Mouse (Mus musculus): ENCODE data around the gene Pygo2.
"Not testable (repeated sequence)": the region's sequence is repeated elsewhere in the genome, so short reads cannot be mapped to it uniquely, and the experiment has no call there.

Gene Pygo2

DNA sequence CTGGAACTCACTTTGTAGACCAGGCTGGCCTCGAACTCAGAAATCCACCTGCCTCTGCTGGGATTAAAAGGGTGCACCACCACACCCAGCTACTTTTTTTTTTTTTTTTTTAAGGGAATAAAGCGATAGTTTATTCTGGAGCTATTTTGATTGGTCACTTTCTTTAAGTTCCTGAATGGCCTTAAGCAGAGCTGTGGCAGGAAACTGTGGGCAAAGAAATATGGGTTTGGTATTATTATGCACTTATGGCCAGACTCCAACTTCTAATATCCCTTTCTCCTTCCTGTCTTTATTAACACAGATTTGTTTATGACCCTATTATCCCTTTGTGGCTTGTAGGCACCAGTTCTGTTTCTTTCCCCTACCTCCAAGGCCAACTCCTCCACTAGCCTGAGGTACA is 9.6 kb upstream of the Pygo2 start:
- DNase-seq (ENCODE audit: low spot score in 2 of 2), result no peak

DNA sequence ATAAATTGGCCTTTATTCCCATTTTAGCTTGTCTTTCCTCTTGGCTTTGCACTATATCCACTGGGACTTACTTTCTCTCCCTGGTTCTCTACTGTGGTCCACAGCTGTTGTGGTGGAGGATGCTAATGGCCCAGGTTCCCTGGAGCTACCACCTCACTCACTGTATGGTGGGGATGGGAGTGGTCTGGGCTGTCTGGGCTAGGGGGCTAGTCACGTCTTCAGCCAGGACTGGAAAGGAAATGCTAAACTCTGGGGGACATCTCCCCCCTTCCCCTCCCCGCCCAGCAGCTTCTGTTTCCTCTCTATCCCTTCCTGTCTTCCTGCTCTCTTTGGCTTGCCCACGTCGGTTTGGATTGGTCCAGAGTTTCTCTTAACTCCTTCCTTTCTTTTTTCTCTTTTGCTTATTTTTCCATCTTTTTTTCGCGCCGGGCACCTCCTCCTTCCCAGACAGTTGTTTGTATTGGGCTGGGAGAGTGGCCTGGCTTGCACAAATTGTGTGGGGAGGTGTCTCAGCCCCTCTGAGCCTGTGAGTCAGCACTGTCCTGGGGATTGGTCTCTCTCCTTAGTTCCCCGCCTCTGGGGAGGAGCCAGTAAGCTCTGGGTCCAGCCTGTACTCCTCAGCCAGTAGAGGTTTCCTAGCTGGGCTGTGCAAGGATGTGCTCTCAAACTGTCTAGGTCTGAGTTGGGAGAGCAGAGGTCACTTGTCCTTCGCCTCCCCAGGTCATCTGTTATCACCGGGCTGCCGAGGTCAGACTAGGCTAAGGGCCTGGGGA is 8.8 kb upstream of the Pygo2 start:
- peak in 1 of 2 experiments; percentile 43 for DNase-seq (ENCODE audit: low spot score in 2 of 2)

DNA sequence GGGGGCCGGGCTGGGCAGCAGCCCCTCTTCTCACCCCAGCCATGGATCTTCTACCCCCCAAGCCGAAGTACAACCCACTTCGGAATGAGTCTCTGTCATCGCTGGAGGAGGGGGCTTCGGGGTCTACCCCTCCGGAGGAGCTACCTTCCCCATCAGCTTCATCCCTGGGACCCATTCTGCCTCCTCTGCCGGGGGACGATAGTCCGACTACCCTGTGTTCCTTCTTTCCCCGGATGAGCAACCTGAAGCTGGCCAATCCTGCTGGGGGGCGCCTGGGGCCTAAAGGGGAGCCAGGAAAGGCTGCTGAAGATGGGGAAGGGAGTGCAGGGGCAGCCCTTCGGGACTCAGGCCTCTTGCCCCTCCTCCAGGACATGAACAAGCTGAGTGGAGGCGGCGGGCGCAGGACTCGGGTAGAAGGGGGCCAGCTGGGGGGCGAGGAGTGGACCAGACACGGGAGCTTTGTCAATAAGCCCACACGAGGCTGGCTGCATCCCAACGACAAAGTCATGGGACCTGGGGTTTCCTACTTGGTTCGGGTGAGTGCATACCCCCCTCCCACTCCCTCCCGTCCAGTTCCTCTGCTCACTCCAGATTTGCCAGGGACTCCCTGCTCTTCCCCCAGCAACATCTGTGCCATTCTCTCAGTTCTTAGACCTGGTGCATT is 8.1 kb upstream of the Pygo2 start:
- DNase-seq (ENCODE audit: low spot score in 2 of 2), result no peak

DNA sequence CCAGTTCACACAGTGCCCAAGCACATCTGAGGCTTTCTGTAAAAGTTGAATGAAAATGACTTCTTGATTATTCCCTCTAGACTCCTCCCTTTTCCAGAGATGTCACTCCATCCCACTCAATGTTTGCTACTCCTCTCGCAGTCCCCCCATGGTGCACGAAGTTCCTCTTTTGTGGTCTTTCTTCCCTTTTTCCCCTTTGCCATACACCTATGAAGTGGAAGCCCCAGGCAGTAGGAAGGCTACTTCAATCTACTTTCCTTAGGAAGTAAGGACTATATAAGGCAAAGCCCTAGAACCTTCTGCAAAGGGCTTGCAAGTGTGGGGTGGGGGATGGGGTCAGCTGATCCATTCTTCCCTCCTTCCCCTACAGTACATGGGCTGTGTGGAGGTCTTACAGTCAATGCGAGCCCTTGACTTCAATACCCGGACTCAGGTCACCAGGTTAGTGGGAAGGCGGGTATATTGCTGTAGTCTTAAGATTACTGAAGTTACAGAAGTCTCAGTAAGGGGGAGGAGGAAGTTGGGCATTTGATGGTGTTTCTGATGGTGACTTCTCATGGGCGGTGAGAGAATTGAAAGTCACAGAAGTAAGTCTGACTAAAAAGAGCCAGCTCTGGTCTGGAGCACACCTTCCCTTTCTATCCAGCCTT is 7.3 kb upstream of the Pygo2 start:
- DNase-seq (ENCODE audit: low spot score in 2 of 2), result no peak

DNA sequence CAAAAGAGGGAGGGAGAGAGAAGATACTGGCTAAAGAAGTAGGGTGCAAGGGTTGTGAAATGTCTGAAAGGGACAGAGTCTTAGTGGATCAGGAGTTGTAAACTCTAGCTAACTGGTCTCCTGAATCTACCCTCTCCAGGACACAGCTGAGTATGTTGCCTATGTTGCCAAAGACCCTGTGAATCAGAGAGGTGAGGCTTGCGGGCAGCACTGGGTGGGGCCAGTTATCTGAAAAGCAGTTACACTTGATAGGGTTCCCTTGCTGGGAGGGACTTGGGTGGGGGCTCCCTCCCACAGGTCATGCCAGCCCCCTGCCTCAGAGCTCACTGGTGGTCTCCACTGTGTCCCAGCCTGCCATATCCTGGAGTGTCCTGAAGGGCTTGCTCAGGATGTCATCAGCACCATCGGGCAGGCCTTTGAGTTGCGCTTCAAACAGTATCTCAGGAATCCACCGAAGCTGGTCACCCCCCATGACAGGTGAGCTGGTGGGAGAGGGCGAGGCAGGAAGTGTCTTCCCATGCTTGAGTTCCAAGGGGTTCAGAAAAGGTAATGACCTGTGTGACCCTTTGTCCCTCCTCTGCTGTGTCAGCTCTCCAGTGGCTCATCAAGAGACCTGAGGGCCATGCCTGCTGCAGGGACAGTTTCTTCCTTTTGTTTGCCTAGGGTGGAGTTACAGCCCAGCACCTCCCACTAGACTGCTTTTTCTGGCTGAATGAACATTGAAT is 5.4 kb upstream of the Pygo2 start:
- DNase-seq (ENCODE audit: low spot score in 2 of 2), result no peak

DNA sequence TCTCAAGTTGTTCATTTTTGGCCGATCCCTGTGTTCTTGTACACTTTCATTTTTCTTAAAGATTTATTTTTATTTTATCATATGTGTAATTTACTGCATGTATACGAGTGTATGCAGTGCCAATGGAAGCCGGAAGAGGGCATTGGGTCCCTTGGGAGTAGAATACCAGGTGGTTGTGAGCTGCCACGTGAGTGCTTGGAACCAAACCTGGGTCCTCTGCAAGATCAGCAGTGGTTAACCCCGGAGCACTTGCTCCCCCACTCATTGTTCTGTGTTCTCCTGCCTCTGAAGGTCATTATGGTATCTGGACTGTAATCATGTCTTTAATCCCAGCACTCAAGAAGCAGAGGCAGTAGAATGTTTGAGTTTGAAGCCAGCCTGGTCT is 4.9 kb upstream of the Pygo2 start:
- no peak for DNase-seq (ENCODE audit: low spot score in 2 of 2)

DNA sequence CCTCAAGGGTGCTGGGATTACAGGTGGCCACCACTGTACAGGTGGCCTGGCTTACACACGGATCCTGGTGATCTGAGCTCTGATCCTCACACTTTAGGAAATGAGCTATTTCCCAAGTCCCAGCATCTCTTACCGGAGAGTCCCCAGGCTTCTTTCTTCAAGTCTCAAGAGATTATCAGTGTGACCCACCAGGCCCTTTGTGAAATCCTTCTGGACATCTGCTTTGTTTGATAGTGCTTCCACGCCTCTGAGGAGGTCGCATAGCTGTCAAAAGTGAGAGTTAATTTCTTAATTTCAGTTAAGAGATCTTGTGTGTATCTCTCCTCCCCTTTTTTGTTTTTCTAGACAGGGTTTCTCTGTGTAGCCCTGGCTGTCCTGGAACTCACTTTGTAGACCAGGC is 4.1 kb upstream of the Pygo2 start:
- no peak for DNase-seq (ENCODE audit: low spot score in 2 of 2)

DNA sequence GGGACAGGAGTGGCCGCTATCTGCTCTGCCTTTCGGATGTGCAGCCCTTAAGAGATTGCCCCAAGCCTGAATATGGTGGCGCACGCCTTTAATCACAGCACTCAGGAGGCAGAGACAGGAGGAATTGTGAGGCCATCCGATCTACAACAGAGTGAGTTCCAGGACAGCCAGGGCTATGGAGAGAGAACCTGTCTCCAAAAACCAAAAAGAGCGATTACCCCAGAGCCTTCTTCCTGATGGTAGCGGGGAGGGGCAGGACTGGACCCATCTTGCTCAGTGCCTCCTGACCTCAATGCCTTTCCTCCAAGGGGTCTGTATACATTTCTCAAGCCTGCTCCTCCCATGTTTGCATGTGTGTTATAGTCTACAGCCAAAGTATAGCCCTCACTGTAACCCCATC is 993 bp upstream of the Pygo2 start:
- not testable (repeated sequence) for DNase-seq (ENCODE audit: low spot score in 2 of 2)

DNA sequence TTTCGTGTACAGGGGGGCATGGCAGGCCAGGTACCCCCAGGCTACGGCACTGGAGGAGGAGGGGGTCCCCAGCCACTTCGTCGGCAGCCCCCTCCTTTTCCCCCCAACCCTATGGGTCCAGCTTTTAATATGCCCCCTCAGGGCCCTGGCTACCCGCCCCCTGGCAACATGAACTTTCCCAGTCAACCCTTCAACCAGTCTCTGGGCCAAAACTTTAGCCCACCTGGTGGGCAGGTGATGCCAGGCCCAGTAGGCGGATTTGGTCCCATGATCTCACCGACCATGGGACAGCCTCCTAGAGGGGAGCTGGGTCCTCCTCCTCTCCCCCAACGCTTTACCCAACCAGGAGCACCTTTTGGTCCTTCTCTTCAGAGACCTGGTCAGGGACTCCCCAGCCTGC is 2.6 kb downstream of the Pygo2 start:
- no peak for DNase-seq (ENCODE audit: low spot score in 2 of 2)

DNA sequence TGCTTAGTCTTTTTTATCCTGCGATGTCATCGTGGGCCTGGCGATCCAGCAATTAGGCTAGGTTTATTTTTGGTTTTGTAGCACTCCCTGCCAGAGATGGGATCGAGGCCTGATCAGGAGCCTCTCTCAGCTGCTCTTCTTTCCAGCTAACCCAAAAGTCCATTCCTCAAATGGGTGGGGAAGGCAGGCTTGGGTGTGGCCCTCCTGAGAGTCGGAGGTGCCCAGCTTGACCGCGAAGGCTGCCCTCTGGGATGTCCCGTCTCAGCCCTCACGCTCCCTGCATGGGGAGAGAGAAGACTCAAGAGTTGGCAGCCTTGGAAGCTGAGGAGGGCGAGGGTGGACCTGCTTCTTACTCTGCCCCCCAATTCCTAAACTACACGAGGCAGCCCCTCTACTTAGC is 4.5 kb downstream of the Pygo2 start:
- no peak for DNase-seq (ENCODE audit: low spot score in 2 of 2)

DNA sequence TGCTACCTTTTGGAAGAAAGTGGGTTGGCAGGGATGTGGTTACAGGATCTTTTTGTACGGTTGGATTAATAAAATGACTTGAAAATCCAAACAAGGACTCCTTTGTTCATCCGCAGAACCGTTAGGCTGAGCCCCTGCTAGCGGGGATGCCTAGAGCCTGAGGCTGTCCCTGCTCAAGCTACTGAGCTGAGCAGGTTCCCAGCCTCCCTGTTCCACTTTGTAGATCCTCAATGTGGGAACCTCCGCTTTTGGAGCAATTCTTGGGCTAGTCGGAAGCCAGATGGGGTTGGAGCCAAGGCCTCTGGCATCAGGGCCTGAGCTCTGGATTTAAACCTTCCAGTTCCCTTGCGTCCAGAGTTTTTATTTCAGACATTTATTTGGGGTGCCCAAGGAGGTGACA is 5.0 kb downstream of the Pygo2 start:
- DNase-seq (ENCODE audit: low spot score in 2 of 2), result no peak

DNA sequence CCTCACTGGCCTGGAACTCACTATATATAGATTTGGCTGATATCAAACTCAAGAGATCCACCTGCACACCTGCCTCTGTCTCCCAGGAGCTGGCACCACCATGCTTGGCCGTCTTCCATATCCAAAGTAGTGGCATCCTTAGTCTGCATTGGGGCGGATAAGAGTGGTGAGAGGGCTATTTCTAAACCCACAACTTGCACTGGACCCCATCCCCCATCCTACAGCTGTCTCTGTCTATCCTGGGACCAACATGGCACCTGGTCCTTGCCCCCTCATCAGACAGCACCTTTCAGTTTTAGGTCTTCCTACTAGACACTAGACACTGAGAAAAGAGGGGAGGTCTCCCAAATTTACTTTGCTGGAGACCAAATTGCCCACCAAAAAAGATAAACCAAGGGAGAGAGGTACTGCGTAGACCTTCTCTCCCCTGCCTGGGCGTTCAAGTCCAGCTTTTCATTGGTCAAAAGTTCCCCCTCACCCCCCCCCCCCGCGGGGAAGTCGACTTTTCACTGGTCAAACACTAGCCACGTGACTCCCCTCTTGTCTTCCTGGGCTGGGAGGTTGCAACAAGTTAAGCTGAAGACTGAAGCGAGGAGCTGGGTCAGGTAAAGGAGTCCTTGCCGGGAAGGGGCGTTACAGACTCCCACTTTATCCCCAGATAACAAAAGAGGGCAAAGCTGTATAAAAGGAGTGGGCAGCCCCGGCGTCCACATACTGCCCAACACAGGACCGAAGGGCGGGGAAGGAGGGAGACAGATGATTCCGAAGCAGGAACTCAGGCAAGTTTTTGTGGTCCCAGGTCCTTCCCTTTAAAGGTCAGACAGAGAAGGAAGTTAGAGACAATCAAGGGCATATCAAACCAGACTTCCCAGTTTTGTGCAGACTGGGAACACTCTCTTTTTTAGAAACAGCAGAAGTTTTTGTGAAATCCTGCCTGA is 6.4 kb downstream of the Pygo2 start, which contains the start of gene Pbxip1:
Gene Pbxip1, plus strand, starts transcription at position 531 of the 938 bp plus-strand sequence.
- no peak for DNase-seq (ENCODE audit: low spot score in 2 of 2)

DNA sequence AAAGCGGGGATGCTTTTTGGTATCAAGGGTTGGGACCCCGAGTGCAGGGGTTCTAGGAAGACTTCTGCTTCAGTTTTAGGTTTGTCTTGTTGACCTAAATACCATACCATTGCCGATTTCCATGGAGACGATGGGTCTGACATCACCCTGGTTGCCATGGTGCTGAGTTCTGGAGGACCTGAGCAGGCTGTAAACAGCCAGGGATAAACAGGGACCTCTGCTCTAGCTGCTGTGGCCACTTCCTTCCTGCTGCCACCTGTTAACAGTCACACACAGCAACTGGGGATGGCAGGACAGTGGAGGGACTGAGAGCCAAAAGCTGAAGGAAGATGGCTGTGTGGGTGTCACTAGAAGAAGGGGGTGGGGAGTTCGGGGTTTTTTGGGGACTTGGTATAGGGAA is 7.3 kb downstream of the Pygo2 start:
- DNase-seq (ENCODE audit: low spot score in 2 of 2), result no peak

DNA sequence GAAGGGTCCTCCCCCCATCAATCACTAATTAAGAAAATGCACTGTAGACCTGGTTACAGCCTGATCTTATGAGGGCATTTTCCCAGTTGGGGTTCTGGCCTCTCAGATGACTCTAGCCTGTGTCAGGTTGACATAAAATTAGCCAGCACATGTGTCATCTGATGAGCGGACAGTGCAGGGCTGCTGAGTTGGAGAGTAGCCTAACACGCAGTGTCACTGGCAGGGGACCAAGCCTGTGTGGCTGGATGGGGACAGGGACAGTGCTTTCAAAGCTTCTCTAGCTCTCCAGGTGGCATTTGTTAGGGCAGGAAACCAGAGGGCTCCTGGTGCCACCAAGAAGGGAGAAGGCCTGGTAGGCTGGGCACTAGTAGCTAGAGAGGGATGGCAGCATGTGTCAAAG is 10.7 kb downstream of the Pygo2 start:
- no peak for DNase-seq (ENCODE audit: low spot score in 2 of 2)

DNA sequence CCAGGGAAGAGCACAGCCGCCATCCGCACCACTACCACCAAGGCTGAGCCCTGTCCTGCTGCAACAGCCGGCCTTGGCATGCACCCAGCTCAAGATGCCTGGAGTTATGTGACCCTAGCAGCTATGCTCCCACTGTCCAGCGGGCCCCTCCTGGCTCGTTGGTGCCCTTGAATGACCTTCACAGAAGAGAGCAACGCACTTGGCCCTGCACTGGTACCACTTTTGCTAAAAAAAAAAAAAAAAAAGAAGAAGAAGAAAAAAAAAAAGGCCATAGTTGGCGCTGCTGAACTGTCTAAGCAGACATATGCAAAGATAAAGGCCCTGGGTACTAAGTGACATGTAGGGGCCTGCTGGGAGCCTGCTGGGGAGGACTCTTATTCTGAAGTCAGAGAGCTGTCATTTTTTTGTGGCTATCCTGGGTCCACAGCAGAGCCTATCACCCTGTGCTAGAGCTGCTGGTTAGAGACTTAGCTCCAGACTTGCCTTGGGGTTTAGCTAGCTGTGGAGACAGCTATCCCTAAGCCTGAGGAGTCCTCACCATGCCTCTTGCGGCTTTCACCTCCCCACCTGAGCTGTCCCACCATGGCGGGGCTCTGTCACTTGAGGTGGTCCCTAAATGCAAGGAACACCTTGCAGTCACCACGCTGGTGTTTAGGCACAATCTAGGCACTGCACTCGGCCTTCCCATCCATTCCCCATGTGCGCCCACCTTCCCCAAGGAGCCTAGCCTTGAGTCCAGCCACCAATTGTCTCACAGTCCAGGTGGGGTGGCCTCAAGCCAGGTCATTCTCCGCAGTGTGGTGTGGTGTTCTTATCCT is 18.9 kb downstream of the Pygo2 start:
- DNase-seq (ENCODE audit: low spot score in 2 of 2), result peak in 1 of 2 experiments; percentile 25

DNA sequence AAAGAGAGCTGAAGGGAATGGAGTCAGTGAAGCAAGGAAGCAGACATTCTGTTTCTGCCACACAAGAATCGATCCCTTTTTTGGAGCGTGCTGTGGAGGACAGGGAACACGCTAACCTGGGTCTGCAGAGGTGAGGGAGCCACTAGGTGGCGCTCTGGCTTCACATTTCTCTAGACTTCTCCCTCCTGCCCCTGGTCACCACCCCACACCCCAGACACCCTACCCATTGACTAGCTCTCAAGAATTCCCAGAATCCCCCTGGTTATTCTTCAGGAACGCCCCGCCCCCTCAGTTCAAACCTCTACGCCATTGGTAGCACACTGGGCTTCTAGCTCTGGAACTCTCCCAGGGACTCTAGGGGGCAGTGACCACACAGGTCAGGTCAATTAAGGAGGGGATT is 19.5 kb downstream of the Pygo2 start:
- DNase-seq (ENCODE audit: low spot score in 2 of 2), result peak; percentile 51 to 69

DNA sequence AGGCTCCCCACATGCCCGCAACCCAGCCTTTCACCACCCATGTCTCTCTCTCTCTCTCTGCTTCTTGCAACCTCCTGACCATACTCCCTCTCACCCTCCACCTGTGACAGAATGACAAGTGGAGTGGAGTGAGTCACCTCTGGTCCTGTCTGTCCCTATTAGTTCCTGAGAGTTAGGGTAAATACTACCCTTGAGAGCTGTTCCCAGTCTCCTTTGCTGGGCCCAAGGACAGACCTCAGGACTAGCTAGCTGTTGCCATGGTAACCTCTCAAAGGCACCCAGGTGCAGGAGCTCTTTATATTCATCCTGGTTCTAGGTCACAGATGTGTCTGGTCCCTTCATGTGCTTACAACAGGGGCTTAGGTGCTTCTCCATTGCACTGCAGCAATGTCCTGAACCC is 21.9 kb downstream of the Pygo2 start:
- DNase-seq (ENCODE audit: low spot score in 2 of 2), result no peak

DNA sequence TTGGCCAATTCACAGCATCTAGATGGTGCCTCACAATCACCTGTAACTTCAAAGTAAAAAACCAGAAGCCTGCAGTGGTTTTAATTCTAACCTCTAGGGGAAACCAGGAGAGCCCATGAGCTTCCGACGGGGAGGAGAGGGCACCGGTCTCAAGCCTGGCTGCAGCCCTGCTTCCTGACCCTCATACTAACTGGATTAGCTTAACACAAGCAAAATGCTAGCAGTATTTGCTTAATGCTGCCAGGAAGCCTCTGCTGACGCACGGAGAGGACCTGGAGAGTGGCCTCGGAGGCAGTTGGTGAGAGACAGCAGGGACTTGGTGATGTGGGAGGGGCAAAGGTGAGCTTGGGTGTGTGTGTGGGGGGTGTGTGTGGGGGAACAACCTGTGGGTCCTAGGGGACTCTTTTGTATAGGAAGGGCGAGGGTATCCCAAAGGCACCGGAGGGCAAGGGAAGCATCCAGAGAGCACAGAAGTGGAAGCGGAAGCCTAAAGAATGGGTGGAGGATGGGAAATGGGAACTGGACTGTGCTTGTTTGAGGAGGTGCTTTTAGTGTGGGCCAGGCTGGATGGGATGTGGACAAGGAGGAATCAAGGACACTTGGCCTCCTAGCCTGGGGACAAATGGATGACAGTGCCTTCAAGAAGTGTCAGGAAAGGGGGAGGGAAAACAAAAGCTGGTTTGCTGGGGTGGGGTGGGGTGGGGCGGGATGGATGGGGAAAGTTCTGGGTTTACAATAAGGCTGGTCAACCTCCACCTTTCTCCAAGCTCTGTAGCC is 24.6 kb downstream of the Pygo2 start, which contains the start of gene Pmvk:
Gene Pmvk, plus strand, starts transcription at position 141 of the 777 bp plus-strand sequence.
- DNase-seq (ENCODE audit: low spot score in 2 of 2), result no peak

DNA sequence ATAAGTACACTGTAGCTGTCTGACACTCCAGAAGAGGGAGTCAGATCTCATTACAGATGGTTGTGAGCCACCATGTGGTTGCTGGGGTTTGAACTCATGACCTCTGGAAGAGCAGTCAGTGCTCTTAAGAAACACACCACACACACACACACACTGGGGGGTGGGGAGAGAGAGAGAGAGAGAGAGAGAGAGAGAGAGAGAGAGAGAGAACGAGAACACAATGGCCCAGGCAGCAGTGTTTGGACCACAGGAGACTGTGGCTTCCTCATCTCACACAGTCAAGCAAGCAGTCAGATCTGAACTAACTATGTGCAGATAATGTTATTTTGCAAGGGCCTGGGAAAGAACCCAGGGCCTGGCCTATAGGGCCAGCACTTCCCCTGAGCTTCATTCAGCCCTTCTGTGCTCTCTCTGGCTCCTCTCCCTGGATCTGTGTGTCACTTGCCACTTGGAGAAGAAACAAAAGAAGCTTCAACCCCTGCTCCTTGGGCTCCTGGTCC is 25.8 kb downstream of the Pygo2 start:
- DNase-seq (ENCODE audit: low spot score in 2 of 2), result no peak

Measured in cerebellum, postnatal 4 days (tissue).